Mouse (Mus musculus): ENCODE results near the gene Gm9803.

DNA sequence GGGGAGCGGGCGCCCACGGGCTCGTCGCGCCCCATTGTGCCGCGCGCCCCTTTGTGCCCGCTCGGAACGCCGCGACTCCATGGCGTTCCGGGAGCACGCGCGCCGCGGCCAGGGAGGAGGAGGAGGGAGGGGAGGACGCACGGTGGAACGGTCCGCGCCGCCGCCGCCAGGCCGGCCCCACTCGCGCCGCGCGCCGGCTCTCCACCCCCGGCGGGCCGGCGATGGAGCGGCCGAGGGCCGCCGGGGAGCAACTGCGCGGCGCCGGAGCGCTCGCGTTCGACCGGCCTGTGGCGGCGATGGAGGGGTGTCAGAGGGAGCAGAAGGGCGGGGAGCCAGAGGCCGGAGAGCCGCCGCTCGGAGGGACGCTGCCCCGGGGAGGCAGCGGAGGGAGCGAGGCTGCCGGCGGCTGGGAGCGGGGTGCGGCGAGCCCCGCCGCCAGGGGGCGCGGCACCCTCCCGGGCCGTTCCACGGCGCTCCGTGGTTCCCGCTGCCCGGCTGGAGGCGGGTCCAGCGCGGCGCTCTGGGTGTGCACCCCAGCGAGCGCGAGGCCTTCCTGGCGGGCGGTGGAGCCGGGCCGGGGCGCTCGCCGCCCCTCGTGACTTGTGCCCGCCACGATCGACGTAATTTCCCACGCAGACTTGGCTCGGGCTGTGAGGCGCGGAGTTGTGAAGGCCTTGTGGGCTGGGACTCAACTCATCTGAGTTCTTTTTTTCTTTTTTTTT, 44.3 kb upstream of the Gm9803 start:
- TF ChIP-seq TAL1 (IDR thresholded peaks at IDR 0.05; ENCODE audit: low read length), result no peak
- no peak for TF ChIP-seq GATA1 (IDR thresholded peaks at IDR 0.05; ENCODE audit: low read length)
